Mouse (Mus musculus): Measurements from ENCODE around the gene Veph1. TPM values are rescaled to one million over a fixed set of nuclear protein-coding genes. Genes with fewer than 3 reads are reported as not detected.

Gene Veph1
- polyA plus RNA-seq, 1 experiment from 2014 or later: 12.0 TPM

GRCm38 (mm10) chr3:66050092-66050886, 246.3 kb downstream of the Veph1 start:
- Histone ChIP-seq H3K4me3 (replicated peaks) (no peak overlapping the region), H3K27ac (peak overlapping the region; percentile 61; the same call in 1 of the 2 replicates), H3K27me3 (no peaks in the 10 kb centered on the region), H3K36me3 (no peaks in the 10 kb centered on the region), H3K4me1 (no peaks in the 10 kb centered on the region), H3K9ac (no peak overlapping the region), H3K9me3 (replicated peaks) (no peaks in the 10 kb centered on the region), H3K4me2 (no peak overlapping the region)
- ATAC-seq (replicated peaks; ENCODE audit: low FRiP score): peak; percentile 66
- 30% methylated on average over 10 of the region's 10 CpGs for WGBS

DNA sequence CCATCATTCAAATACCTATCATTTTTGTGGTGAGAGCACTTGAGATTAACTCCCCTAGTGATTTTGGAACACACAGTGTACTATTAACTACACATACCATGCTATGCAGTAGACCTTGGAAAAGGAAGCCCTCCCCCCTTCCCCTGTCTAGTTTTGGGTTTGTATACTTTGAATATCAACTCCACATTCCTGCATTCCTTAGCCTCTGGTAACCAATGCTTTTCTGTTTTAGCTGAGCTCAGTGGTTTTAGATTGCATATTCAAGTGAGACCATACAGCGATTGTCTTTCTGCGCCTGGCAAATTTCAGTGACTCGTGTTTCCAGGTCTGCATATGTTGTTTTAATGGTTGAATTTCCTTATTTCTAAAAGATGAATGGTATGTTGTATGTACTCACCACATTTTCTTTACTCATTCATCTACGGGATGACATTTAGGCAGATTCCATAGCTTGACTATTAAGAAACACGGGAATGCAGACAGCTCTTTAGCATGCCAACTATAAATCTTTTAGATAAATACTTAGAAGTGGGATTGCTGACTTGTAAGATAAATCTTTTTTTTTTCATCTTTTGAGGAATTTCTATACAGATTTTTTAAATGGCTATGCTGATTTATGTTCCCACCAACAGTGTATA, 255.7 kb downstream of the Veph1 start:
- no peaks in the 10 kb centered on the region for H3K27me3 ChIP-seq
- 0 out of 2 replicates have a peak, but pooled peaks cover 8% of the 10 kb centered on the region for H3K4me1 ChIP-seq
- H3K4me3 ChIP-seq (replicated peaks): no peak overlapping the region
- no peak overlapping the region for H3K9ac ChIP-seq
- no peak overlapping the region for H3K4me2 ChIP-seq
- 50% methylated on average over 5 of the region's 5 CpGs for WGBS
- ATAC-seq (replicated peaks; ENCODE audit: low FRiP score): peak; percentile 71
- H3K9me3 ChIP-seq (replicated peaks): no peaks in the 10 kb centered on the region
- H3K27ac ChIP-seq: peak overlapping the region; percentile 41; the same call in 1 of the 2 replicates
- no peaks in the 10 kb centered on the region for H3K36me3 ChIP-seq

- Histone ChIP-seq H3K9ac (no peak overlapping the region), H3K36me3 (no peaks in the 10 kb centered on the region), H3K4me2 (no peak overlapping the region), H3K27ac (no peak overlapping the region), H3K4me1 (peaks cover 4% of the 10 kb centered on the region; the same call in 1 of the 2 replicates), H3K4me3 (replicated peaks) (no peak overlapping the region), H3K9me3 (replicated peaks) (no peaks in the 10 kb centered on the region), H3K27me3 (no peaks in the 10 kb centered on the region)
- WGBS: 86% methylated on average over 5 of the region's 5 CpGs
- no peak for ATAC-seq (replicated peaks; ENCODE audit: low FRiP score)
Measured at GRCm38 (mm10) chr3:66035226-66035625, 261.4 kb downstream of the Veph1 start.

- peaks cover 4% of the 10 kb centered on the region; the same call in 1 of the 2 replicates for H3K4me1 ChIP-seq
- no peaks in the 10 kb centered on the region for H3K9me3 ChIP-seq (replicated peaks)
- H3K9ac ChIP-seq: no peak overlapping the region
- peak overlapping the region; percentile 32; the same call in 1 of the 2 replicates for H3K27ac ChIP-seq
- 55% methylated on average over 2 of the region's 2 CpGs for WGBS
- H3K27me3 ChIP-seq: no peaks in the 10 kb centered on the region
- ATAC-seq (replicated peaks; ENCODE audit: low FRiP score): no peak
- H3K4me2 ChIP-seq: no peak overlapping the region
- H3K4me3 ChIP-seq (replicated peaks): no peak overlapping the region
- H3K36me3 ChIP-seq: no peaks in the 10 kb centered on the region
Measured at GRCm38 (mm10) chr3:66033346-66033745, 263.3 kb downstream of the Veph1 start.

DNA sequence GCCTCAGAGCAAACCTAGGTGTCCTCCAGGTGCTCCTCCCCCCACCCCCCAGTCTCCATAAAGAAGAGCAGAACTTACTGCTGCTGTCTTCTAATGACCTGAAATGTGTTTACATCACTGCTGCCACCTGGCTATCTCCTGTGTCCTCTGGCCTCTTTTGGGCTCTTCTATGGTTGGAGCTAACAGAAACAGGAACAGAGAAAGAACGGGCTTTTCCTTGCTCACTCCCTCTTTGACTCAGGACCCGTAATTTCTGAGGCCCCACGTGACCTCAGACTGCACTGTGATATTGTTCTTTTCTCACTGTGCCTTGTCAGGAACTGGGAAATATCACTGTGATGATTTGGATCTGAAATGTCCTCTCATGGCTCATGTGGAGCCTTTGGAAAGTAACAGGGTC, 271.2 kb downstream of the Veph1 start:
- Histone ChIP-seq H3K27me3 (no peaks in the 10 kb centered on the region), H3K9me3 (replicated peaks) (no peaks in the 10 kb centered on the region), H3K4me2 (no peak overlapping the region), H3K4me1 (no peaks in the 10 kb centered on the region), H3K9ac (no peak overlapping the region), H3K27ac (no peak overlapping the region), H3K4me3 (replicated peaks) (no peak overlapping the region), H3K36me3 (no peaks in the 10 kb centered on the region)
- WGBS: 63% methylated on average over 3 of the region's 3 CpGs
- no peak for ATAC-seq (replicated peaks; ENCODE audit: low FRiP score)

DNA sequence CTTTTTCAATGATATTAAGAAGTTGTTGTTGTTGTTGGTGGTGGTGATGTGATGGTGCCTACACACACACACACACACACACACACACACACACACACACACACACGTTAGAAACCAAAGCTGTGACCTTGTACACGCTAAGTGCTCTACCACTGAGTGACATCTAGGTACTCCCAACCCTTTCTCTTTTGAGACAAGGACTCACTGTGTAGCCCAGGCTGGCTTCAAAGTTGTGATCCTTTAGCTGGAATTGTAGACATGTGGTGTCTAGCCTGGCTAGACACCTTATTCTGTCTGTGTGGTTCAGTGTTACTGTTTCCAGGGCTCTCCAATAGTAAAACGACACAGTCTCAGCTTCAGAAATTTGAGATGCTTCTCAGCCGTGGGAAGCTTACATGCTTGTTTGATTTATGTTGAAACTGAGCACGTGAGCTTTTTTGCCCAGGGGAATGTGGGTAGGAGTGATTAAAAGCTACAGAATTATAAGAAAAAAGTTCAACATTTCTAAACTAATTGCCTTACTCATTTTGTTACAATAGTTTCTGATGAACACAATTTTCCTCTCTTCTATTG, 272.3 kb downstream of the Veph1 start:
- 33% methylated on average over 5 of the region's 5 CpGs for WGBS
- Histone ChIP-seq H3K4me1 (no peaks in the 10 kb centered on the region), H3K4me2 (no peak overlapping the region), H3K27ac (no peak overlapping the region), H3K27me3 (no peaks in the 10 kb centered on the region), H3K36me3 (no peaks in the 10 kb centered on the region), H3K9ac (no peak overlapping the region), H3K9me3 (replicated peaks) (no peaks in the 10 kb centered on the region), H3K4me3 (replicated peaks) (no peak overlapping the region)
- ATAC-seq (replicated peaks; ENCODE audit: low FRiP score): peak; percentile 73

- 94% methylated on average over 5 of the region's 5 CpGs for WGBS
- Histone ChIP-seq H3K4me3 (replicated peaks) (no peak overlapping the region), H3K36me3 (no peaks in the 10 kb centered on the region), H3K27ac (no peak overlapping the region), H3K9ac (no peak overlapping the region), H3K27me3 (no peaks in the 10 kb centered on the region), H3K4me2 (no peak overlapping the region), H3K4me1 (no peaks in the 10 kb centered on the region), H3K9me3 (replicated peaks) (no peaks in the 10 kb centered on the region)
- no peak for ATAC-seq (replicated peaks; ENCODE audit: low FRiP score)
Measured at GRCm38 (mm10) chr3:66019171-66019570, 277.5 kb downstream of the Veph1 start.

DNA sequence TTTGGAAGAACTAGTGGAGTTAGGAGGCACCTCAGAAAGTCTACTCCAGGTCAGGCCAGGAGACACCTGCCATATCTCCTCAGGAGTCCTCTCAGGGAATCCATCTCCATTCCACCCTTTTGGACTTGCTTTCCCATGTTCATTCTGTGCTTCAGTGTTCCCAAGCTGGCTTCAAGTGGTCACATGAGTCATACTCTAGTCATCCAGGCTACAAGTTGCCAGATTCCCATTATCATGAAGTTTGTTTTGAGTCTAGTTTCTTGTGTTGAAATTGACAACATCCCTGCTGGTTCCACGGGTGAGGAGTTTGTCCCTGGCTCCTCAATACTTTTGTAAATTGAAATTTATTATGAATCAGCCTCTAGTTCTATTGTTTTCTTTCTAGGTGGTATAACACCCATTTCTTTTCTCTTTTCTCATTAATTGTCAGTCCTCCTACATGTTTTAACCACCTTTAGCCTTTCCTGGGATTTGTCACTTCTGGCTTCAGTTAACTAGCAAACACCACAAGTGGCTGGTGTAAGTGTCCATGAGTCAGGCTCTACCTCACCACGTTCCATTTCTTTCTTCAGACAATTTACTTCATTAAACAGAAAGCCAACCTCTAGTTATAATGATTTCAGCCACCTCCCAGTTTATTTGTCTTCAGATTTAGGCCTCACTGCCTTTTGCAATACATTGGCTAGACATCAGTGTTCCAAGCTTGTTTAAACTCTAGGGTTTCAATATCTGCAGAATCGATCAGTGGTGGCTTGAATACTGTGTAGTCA, 288.8 kb downstream of the Veph1 start:
- Histone ChIP-seq H3K9me3 (replicated peaks) (no peaks in the 10 kb centered on the region), H3K9ac (no peak overlapping the region), H3K36me3 (no peaks in the 10 kb centered on the region), H3K27ac (no peak overlapping the region), H3K4me2 (no peak overlapping the region), H3K4me3 (replicated peaks) (no peak overlapping the region), H3K27me3 (no peaks in the 10 kb centered on the region), H3K4me1 (no peaks in the 10 kb centered on the region)
- WGBS: 80% methylated on average over 3 of the region's 3 CpGs
- no peak for ATAC-seq (replicated peaks; ENCODE audit: low FRiP score)

- no peak overlapping the region for H3K4me3 ChIP-seq (replicated peaks)
- no peaks in the 10 kb centered on the region for H3K36me3 ChIP-seq
- no peak overlapping the region for H3K4me2 ChIP-seq
- no peaks in the 10 kb centered on the region for H3K27me3 ChIP-seq
- H3K9ac ChIP-seq: no peak overlapping the region
- 86% methylated on average over 4 of the region's 4 CpGs for WGBS
- H3K4me1 ChIP-seq: no peaks in the 10 kb centered on the region
- H3K27ac ChIP-seq: no peak overlapping the region
- no peak for ATAC-seq (replicated peaks; ENCODE audit: low FRiP score)
- no peaks in the 10 kb centered on the region for H3K9me3 ChIP-seq (replicated peaks)
Measured at GRCm38 (mm10) chr3:66004989-66005388, 291.6 kb downstream of the Veph1 start.

DNA sequence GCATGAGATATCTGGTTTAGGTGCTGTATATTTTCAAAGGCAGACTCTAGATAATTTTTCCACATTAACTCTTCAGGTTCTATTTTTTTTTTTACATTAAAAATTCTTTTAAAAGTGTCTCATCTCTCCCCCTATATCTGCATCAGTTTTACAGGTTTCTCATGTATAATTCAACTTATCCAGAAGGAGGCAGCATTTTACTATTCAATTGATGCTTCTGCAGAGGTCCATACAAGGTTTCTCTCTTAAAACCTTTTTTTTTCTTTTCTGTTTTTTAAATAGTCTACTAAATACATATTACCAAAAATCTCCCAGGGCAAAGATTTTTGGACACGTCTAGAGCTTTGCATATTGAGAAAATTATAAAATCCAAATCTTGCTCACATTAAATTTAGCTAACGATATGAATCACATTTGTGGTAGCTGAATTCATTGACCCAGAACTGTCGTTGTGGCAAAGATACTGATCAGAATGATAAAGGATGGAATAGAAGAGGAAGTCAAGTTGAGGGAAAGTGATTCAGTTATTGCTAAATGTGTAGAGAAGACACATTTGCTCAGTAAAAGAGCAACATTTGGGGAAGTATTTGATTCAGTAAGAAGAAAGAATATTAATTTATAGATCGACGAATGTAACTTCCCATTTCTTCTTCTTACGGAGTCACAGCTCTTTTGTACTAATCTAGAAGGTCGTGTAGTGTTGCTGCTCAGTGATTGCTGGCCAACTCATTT, 292.3 kb downstream of the Veph1 start:
- H3K9ac ChIP-seq: no peak overlapping the region
- WGBS: 64% methylated on average over 7 of the region's 7 CpGs
- no peak overlapping the region for H3K4me2 ChIP-seq
- H3K4me1 ChIP-seq: no peaks in the 10 kb centered on the region
- H3K9me3 ChIP-seq (replicated peaks): no peaks in the 10 kb centered on the region
- no peaks in the 10 kb centered on the region for H3K27me3 ChIP-seq
- H3K27ac ChIP-seq: no peak overlapping the region
- ATAC-seq (replicated peaks; ENCODE audit: low FRiP score): no peak
- H3K36me3 ChIP-seq: no peaks in the 10 kb centered on the region
- no peak overlapping the region for H3K4me3 ChIP-seq (replicated peaks)
